Comparison of ENCODE assay signal across 8 mouse cellular contexts in the genomic region with DNA sequence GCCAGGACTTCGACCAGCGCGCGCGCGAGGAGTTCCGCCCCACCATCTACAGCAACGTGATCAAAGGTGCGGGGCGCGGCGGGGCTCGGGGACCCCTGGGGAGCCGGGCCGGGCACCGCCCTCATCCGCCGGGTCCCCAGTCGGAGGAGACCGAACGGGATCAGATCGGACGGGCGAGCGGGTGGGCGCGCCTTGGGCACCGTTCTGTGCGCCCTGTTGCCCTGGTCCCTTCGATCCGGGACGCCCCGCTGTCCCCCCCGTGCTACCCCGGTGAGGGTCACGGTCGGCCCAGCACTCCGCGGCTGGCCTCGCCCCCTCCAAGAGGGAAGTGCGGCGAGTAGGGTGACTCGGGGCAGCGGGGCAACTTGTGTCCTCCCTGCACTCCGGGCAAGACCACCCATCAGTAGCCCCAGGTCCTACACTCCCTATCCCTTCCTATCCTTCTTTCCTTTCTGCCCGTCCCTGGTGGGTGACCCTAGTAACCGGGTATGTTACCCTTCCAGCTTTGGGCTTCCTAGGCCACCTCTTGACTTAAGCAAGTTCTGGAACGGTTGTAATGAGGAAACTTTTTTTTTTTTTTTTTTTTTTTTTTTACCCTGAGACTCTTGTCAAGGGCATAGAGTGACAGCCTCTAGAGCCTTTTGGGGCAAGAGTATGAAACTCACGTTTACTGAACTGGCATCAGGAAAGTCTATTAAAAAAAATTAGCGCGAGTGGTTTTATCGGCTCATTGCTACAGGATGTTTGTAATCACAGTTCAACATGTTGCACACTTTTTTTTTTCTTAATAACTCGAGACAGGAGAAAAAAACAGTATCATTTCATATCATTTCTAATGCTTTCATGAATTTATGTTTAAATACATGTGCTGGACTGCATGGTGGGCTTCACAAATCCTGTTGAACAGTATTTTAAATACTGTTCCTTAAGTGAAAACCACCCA. TPM values are rescaled to one million over a fixed set of nuclear protein-coding genes. Genes with fewer than 3 reads are reported as not detected.
DNase-seq lines count a peak whose midpoint lies in the region; ATAC-seq and TF ChIP-seq lines count a peak whose summit lies in the region.

No protein-coding gene starts in this region.

- peak overlapping the region; percentile 83 for H3K4me3 ChIP-seq in bone marrow macrophage, adult 2 months (ENCODE audit: insufficient read depth, low read length)
- H3K4me3 ChIP-seq in gastrocnemius, adult 2 months, result peak overlapping the region; percentile 98
- H3K4me3 ChIP-seq in hindbrain, embryonic 16.5 days (ENCODE audit: low read length), result peak overlapping the region; percentile 91
- H3K4me3 ChIP-seq in liver, embryonic 13.5 days (replicated peaks), result peak overlapping the region; percentile 95

- 5% methylated on average over 25 of the region's 53 CpGs for WGBS in hindbrain, embryonic 16.5 days
- WGBS in liver, embryonic 13.5 days (ENCODE audit: insufficient replicate concordance), result under 1% methylated on average over 44 of the region's 53 CpGs

- ATAC-seq in hindbrain, embryonic 16.5 days, result peak; percentile 44
- peak; percentile 57 for ATAC-seq in liver, embryonic 13.5 days (ENCODE audit: low read depth)
- ATAC-seq in monocyte, adult 5-6 weeks (replicated peaks; ENCODE audit: insufficient number of reproducible peaks, low FRiP score, low TSS enrichment, poor library complexity, severe bottlenecking), result peak; percentile 24

- no peaks in the 10 kb centered on the region for H3K27me3 ChIP-seq in hindbrain, embryonic 16.5 days (replicated peaks; ENCODE audit: control insufficient read depth, insufficient read depth, low read length)
- H3K27me3 ChIP-seq in liver, embryonic 13.5 days, result no peaks in the 10 kb centered on the region

- no peak for TF ChIP-seq CTCF in bone marrow macrophage, adult 2 months (IDR thresholded peaks at IDR 0.05; ENCODE audit: low read depth, low read length)
- no peak for TF ChIP-seq CTCF in gastrocnemius, adult 2 months (IDR thresholded peaks at IDR 0.05)

- peak; percentile 35 for DNase-seq in MN1 (ENCODE audit: low spot score)
- peak; percentile 72 for DNase-seq in gastrocnemius, adult 2 months
- DNase-seq in liver, embryonic 13.5 days, result no peak
- DNase-seq in urinary bladder, postnatal 36 days (ENCODE audit: low spot score in 2 of 2), result peak; percentile 41 to 48
- DNase-seq in left cerebral cortex, adult 8-10 months (ENCODE audit: low spot score in 2 of 2), result no peak

- no peak for TF ChIP-seq POLR2A in bone marrow macrophage, adult 2 months (IDR thresholded peaks at IDR 0.05; ENCODE audit: borderline replicate concordance, low read depth, low read length)

- no peaks in the 10 kb centered on the region for H3K9me3 ChIP-seq in hindbrain, embryonic 16.5 days (ENCODE audit: control insufficient read depth, low read length)
- H3K9me3 ChIP-seq in liver, embryonic 13.5 days (replicated peaks), result no peaks in the 10 kb centered on the region

- peak overlapping the region; percentile 89 for H3K9ac ChIP-seq in hindbrain, embryonic 16.5 days (ENCODE audit: low read depth, low read length)
- peak overlapping the region; percentile 95 for H3K9ac ChIP-seq in liver, embryonic 13.5 days

- H3K4me1 ChIP-seq in bone marrow macrophage, adult 2 months (ENCODE audit: control insufficient read depth, insufficient read depth, low read length), result peaks cover 34% of the 10 kb centered on the region
- H3K4me1 ChIP-seq in hindbrain, embryonic 16.5 days (ENCODE audit: control insufficient read depth, insufficient read depth, low read depth, low read length), result peaks cover 45% of the 10 kb centered on the region
- peaks cover 79% of the 10 kb centered on the region for H3K4me1 ChIP-seq in liver, embryonic 13.5 days (replicated peaks)

- peak overlapping the region; percentile 70 for H3K4me2 ChIP-seq in hindbrain, embryonic 16.5 days (ENCODE audit: low read length)
- H3K4me2 ChIP-seq in liver, embryonic 13.5 days, result peak overlapping the region; percentile 81

- H3K27ac ChIP-seq in bone marrow macrophage, adult 2 months (ENCODE audit: insufficient read depth, low read depth, low read length), result peak overlapping the region; percentile 97
- peak overlapping the region; percentile 99 for H3K27ac ChIP-seq in gastrocnemius, adult 2 months
- peak overlapping the region; percentile 97 for H3K27ac ChIP-seq in hindbrain, embryonic 16.5 days (ENCODE audit: low read depth, low read length)
- H3K27ac ChIP-seq in liver, embryonic 13.5 days, result peak overlapping the region; percentile 94

- intact Hi-C loops in gastrocnemius, adult 2 months (cut with DNase I), result no loop called here

- 0 out of 2 replicates have a peak, but pooled peaks cover 2% of the 10 kb centered on the region for H3K36me3 ChIP-seq in hindbrain, embryonic 16.5 days (ENCODE audit: control insufficient read depth, insufficient read depth, low read length)
- peaks cover 26% of the 10 kb centered on the region for H3K36me3 ChIP-seq in liver, embryonic 13.5 days

RNA-seq across cellular contexts. Expression of a gene that starts 0.8 kb away (rescaled TPM):
- polyA plus RNA-seq in bone marrow macrophage, adult 2 months (2012; ENCODE audit: insufficient read depth, insufficient read length, missing spikeins), result 77.0 and 84.9 TPM in 2 replicates
- total RNA-seq in gastrocnemius, adult 2 months (2021), result 10 to 100 TPM; 25.6 to 27.8 TPM
- polyA plus RNA-seq in hindbrain, embryonic 16.5 days (2015; fragmentation: Nextera tagmentation; extraction: Ambion mirVana), result 20.5 and 21.3 TPM in 2 replicates
- polyA plus RNA-seq in liver, embryonic 13.5 days (2015; fragmentation: Nextera tagmentation; extraction: Ambion mirVana), result 14.3 and 15.9 TPM in 2 replicates
- total RNA-seq in monocyte, adult 5-6 weeks (2017), result 71.1 to 88.8 TPM (median 81.3 TPM) in 3 replicates
- 10 to 100 TPM; 51.9 to 58.1 (median 54.0) TPM for total RNA-seq in left cerebral cortex, adult 8-10 months (2022)

RNA-seq across cellular contexts. Expression of a gene that starts 50.3 kb away (rescaled TPM):
- polyA plus RNA-seq in bone marrow macrophage, adult 2 months (2012; ENCODE audit: insufficient read depth, insufficient read length, missing spikeins), result 0.40 and 0.49 TPM in 2 replicates
- not detected for total RNA-seq in gastrocnemius, adult 2 months (2021)
- 0.07 TPM in 1 of 2 replicates, not detected in the other for polyA plus RNA-seq in hindbrain, embryonic 16.5 days (2015; fragmentation: Nextera tagmentation; extraction: Ambion mirVana)
- polyA plus RNA-seq in liver, embryonic 13.5 days (2015; fragmentation: Nextera tagmentation; extraction: Ambion mirVana), result not detected in 2 replicates
- 0.85 to 6.5 TPM (median 1.6 TPM) in 3 replicates for total RNA-seq in monocyte, adult 5-6 weeks (2017)
- total RNA-seq in left cerebral cortex, adult 8-10 months (2022), result not detected

Comparison
In these comparisons a context has a peak if more than half of its experiments do, and no peak if none do; other contexts are left out.
1. DNase-seq: peak in MN1 (single experiment), gastrocnemius, adult 2 months (single experiment) and urinary bladder, postnatal 36 days (2 of 2); none in liver, embryonic 13.5 days (single experiment) and left cerebral cortex, adult 8-10 months (0 of 2).
2. Peak in every context shown above with its lines, with median percentiles within 50 percentile points of each other: H3K27ac ChIP-seq, H3K4me3 ChIP-seq and ATAC-seq.